Mouse (Mus musculus): ENCODE results near the gene Cgrrf1. TPM values are rescaled to one million over a fixed set of nuclear protein-coding genes. Genes with fewer than 3 reads are reported as not detected.

Gene Cgrrf1
- polyA plus RNA-seq (2012; rRNA removed): 24.3 and 28.2 TPM in 2 replicates

DNA sequence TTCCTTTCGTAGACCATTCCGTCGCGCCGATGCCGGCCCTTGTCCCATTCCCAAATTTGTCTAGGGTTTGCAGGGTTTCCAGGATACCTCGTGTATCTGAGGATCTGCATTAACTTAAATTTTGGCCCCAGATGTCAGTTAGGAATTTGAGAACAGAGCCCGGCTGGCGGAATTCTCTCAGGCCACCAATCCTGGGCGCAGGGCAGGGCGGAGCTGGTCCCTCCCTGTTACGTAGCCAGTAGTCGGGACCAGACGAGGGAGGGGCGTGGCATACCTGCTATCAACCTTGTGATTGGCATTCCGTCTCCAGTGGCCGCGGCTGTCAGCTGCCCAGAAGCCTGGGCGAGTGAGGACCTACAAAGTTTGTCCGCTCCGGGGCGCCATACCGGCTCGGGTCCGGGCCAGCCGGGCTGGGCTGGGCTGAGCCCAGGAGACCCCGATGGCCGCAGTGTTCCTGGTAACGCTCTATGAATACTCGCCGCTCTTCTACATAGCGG is at the start of gene Cgrrf1:
Cgrrf1 (plus strand) TSS at position 289 of the 497 bp plus-strand sequence.
- Histone ChIP-seq H3K4me1 (ENCODE audit: control insufficient read depth, insufficient read depth, low read length) (peaks cover 9% of the 10 kb centered on the region), H3K4me3 (replicated peaks; ENCODE audit: extremely low read depth, low read depth, low read length) (peak within 1 kb of the TSS; percentile 69)
- WGBS: under 1% methylated on average over 32 of the region's 32 CpGs
- DNase-seq: peak; percentile 94
- TF ChIP-seq CTCF (IDR thresholded peaks at IDR 0.05; ENCODE audit: insufficient read depth, low read length) (no peak), POLR2A (IDR thresholded peaks at IDR 0.05; ENCODE audit: borderline replicate concordance, extremely low read depth, low read depth, low read length) (peak; percentile 84)

DNA sequence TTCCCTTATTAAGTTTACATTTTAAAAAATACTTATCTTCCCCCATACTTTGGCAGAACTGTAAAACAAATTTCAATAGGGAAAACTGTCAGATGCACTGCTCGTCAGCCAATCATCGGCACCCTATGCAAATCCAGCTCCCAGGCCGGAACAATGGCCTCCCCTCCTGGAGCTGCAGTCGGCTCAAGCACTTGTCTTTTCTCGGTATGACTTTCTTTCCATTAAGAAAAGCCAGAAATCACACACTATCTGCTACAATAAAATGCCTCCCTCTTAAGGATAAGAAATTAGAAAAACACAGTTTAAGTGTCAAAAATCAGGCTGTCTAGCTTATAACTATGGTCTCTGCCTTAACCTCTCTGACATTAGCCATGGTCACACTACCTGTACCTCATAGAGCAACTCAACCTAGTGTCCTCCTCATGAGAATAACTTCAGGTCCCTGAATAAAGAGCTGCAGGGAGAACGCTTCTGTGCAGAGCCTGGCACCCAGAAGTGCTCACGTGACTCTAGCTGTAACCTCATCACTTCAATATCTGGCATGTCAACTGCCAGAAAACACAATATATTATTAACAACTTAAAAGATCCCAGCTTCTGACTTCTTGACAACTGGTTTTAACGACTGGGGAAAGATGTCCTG is 49.6 kb upstream of the Cgrrf1 start:
- Histone ChIP-seq H3K4me1 (ENCODE audit: control insufficient read depth, insufficient read depth, low read length) (peaks cover 6% of the 10 kb centered on the region; the same call in 1 of the 2 replicates), H3K4me3 (replicated peaks; ENCODE audit: extremely low read depth, low read depth, low read length) (no peak overlapping the region)
- TF ChIP-seq CTCF (IDR thresholded peaks at IDR 0.05; ENCODE audit: insufficient read depth, low read length) (no peak), POLR2A (IDR thresholded peaks at IDR 0.05; ENCODE audit: borderline replicate concordance, extremely low read depth, low read depth, low read length) (no peak)
- WGBS: 76% methylated on average over 8 of the region's 8 CpGs
- DNase-seq: no peak

DNA sequence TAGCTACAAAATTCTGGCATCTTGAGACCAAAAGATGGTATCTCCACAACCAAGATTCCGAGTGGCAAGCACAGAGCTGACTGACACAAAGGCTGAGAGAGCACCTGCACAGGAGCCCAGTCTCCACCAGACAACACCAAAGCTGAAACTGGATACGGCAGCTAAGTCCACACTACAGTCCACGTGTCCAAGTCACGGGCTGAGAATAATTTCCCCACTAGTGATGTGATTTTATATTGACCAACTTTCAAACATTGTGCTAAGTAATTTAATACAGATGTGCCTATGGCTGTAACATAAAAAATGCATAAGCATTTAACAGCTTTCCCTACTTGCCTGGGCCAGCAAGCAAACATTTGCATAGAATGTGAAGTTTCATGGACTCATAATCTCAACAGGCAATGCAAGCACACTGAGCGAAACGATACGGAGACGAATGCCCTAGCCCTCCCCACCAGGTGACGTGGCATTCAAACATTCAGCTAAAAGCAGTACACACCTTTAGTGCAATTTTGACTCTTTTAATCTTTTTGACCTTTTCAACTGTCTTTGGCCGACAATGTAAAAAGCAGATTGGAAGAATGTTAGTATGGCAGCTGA is 48.5 kb upstream of the Cgrrf1 start:
- peaks cover 7% of the 10 kb centered on the region; the same call in 1 of the 2 replicates for H3K4me1 ChIP-seq (ENCODE audit: control insufficient read depth, insufficient read depth, low read length)
- TF ChIP-seq CTCF (IDR thresholded peaks at IDR 0.05; ENCODE audit: insufficient read depth, low read length) (no peak), POLR2A (IDR thresholded peaks at IDR 0.05; ENCODE audit: borderline replicate concordance, extremely low read depth, low read depth, low read length) (no peak)
- H3K4me3 ChIP-seq (replicated peaks; ENCODE audit: extremely low read depth, low read depth, low read length): no peak overlapping the region
- DNase-seq: no peak
- 83% methylated on average over 10 of the region's 10 CpGs for WGBS

GRCm38 (mm10) chr14:46785247-46785646 is 46.7 kb upstream of the Cgrrf1 start:
- DNase-seq: no peak
- WGBS: 85% methylated on average over 5 of the region's 5 CpGs
- Histone ChIP-seq H3K4me3 (replicated peaks; ENCODE audit: extremely low read depth, low read depth, low read length) (no peak overlapping the region), H3K4me1 (ENCODE audit: control insufficient read depth, insufficient read depth, low read length) (peaks cover 8% of the 10 kb centered on the region; the same call in 1 of the 2 replicates)
- TF ChIP-seq CTCF (IDR thresholded peaks at IDR 0.05; ENCODE audit: insufficient read depth, low read length) (no peak), POLR2A (IDR thresholded peaks at IDR 0.05; ENCODE audit: borderline replicate concordance, extremely low read depth, low read depth, low read length) (no peak)

GRCm38 (mm10) chr14:46787454-46787786 is 44.5 kb upstream of the Cgrrf1 start:
- H3K4me3 ChIP-seq (replicated peaks; ENCODE audit: extremely low read depth, low read depth, low read length): peak overlapping the region; percentile 91
- peaks cover 8% of the 10 kb centered on the region; the same call in 1 of the 2 replicates for H3K4me1 ChIP-seq (ENCODE audit: control insufficient read depth, insufficient read depth, low read length)
- under 1% methylated on average over 11 of the region's 11 CpGs for WGBS
- no peak for DNase-seq
- TF ChIP-seq POLR2A (IDR thresholded peaks at IDR 0.05; ENCODE audit: borderline replicate concordance, extremely low read depth, low read depth, low read length) (no peak), CTCF (IDR thresholded peaks at IDR 0.05; ENCODE audit: insufficient read depth, low read length) (no peak)

DNA sequence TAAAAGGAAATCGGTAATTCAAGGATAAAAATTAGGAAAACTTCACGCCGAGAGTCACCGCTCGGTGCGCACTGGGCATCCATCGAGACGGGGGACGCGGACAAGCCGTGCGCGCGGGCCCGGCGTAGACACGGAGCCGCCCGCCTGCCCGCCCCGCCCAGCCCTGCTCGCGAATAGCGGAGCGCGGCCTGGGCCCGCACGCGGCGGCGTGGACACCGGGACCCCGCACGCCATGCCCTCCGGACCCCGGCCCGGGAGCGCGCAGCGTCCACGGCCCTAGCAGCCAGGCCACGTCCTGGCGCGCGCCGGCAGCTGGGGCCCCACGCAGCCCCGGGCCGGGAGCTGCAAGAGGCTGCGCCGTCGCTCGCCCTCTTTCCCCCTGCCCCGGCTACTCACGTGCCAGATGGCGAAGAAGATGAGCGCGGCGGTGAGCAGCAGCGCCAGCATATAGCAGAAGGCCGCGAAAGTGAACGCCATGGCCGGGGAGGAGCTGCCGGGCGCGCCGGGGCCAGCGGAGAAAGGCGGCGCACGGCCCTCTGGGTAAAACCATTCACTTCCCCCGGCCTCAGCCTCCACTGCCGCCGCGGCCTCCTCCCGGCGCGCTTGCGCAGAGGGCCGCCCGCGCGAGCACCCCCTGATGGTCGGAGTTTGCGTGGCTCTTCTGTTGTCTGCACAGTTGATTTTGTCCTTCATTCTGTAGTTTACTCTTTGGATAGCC is 44.0 kb upstream of the Cgrrf1 start, which contains the start of gene Cnih1:
Cnih1 (minus strand) TSS at position 625 of the 718 bp plus-strand sequence.
- Histone ChIP-seq H3K4me1 (ENCODE audit: control insufficient read depth, insufficient read depth, low read length) (peaks cover 8% of the 10 kb centered on the region; the same call in 1 of the 2 replicates), H3K4me3 (replicated peaks; ENCODE audit: extremely low read depth, low read depth, low read length) (peak within 1 kb of the TSS; percentile 91)
- peak; percentile 87 for DNase-seq
- under 1% methylated on average over 85 of the region's 86 CpGs for WGBS
- 0 out of 2 replicates have a peak, but pooled peaks have one; percentile 18 for TF ChIP-seq POLR2A (IDR thresholded peaks at IDR 0.05; ENCODE audit: borderline replicate concordance, extremely low read depth, low read depth, low read length)
- TF ChIP-seq CTCF (IDR thresholded peaks at IDR 0.05; ENCODE audit: insufficient read depth, low read length): peak; percentile 61

DNA sequence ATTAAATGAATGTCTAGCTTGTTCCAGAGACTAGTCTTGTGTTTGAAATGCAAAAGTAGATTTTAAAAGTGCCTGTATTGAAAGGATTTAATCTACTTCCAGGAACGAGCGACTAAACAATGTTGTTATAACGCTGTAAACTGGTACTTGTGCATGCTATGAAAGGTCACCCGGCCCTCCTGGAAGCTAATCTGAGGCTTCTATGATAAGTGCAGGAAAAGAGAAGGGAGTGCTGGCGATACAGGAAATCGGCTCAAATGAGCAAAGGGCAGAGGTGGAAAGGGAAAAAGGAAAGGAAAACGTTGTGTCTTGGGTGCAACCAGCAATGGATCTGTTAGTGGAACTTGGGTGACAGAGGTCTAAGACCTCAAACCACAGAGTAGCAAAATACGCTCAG is 43.4 kb upstream of the Cgrrf1 start:
- no peak for TF ChIP-seq POLR2A (IDR thresholded peaks at IDR 0.05; ENCODE audit: borderline replicate concordance, extremely low read depth, low read depth, low read length)
- TF ChIP-seq CTCF (IDR thresholded peaks at IDR 0.05; ENCODE audit: insufficient read depth, low read length): no peak
- Histone ChIP-seq H3K4me1 (ENCODE audit: control insufficient read depth, insufficient read depth, low read length) (peaks cover 8% of the 10 kb centered on the region; the same call in 1 of the 2 replicates), H3K4me3 (replicated peaks; ENCODE audit: extremely low read depth, low read depth, low read length) (no peak overlapping the region)
- no peak for DNase-seq
- WGBS: 10% methylated on average over 8 of the region's 8 CpGs

- no peak for DNase-seq
- Histone ChIP-seq H3K4me1 (ENCODE audit: control insufficient read depth, insufficient read depth, low read length) (peaks cover 8% of the 10 kb centered on the region), H3K4me3 (replicated peaks; ENCODE audit: extremely low read depth, low read depth, low read length) (no peak overlapping the region)
- TF ChIP-seq POLR2A (IDR thresholded peaks at IDR 0.05; ENCODE audit: borderline replicate concordance, extremely low read depth, low read depth, low read length) (no peak), CTCF (IDR thresholded peaks at IDR 0.05; ENCODE audit: insufficient read depth, low read length) (no peak; the same call in 1 of the 2 replicates)
- WGBS: 64% methylated on average over 4 of the region's 4 CpGs
Measured at GRCm38 (mm10) chr14:46790303-46790702, 41.6 kb upstream of the Cgrrf1 start.

DNA sequence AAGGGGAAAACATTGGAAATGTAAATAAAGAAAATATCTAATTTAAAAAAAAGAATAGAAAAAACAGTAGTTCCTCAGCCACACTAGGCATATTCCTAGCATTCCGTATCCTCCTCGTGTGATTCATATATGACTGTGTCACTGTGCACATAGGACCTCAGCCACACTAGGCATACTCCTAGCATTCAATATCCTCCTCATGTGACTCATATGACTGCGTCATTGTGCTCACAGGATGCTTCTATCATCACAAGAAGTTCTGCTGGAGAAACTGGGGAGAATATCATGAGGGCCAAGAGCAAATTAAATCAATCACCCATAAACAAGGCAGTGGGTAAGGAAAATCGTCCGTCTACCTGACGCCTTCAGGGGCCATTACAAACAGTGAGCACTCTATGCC is 41.2 kb upstream of the Cgrrf1 start:
- WGBS: 95% methylated on average over 6 of the region's 6 CpGs
- Histone ChIP-seq H3K4me3 (replicated peaks; ENCODE audit: extremely low read depth, low read depth, low read length) (no peak overlapping the region), H3K4me1 (ENCODE audit: control insufficient read depth, insufficient read depth, low read length) (peaks cover 8% of the 10 kb centered on the region)
- no peak for DNase-seq
- TF ChIP-seq POLR2A (IDR thresholded peaks at IDR 0.05; ENCODE audit: borderline replicate concordance, extremely low read depth, low read depth, low read length): no peak
- TF ChIP-seq CTCF (IDR thresholded peaks at IDR 0.05; ENCODE audit: insufficient read depth, low read length): no peak

Data from lung, adult 2 months (tissue).